Mouse (Mus musculus): ENCODE measurements around the gene Mprip. TPM values are rescaled to one million over a fixed set of nuclear protein-coding genes. Genes with fewer than 3 reads are reported as not detected.
A peak's percentile ranks its signal among the peaks of the same experiment; 100 is the strongest.

Gene Mprip
- polyA plus RNA-seq, 1 experiment from 2014 or later, result 51.1 TPM

GRCm38 (mm10) chr11:59656016-59656415 is 5.1 kb upstream of the Mprip start:
- 53% methylated on average over 7 of the region's 7 CpGs for WGBS
- no peak for DNase-seq (ENCODE audit: low spot score)
- no peak overlapping the region for H3K4me3 ChIP-seq (ENCODE audit: low read depth, low read length)
- no peak for ATAC-seq (ENCODE audit: low FRiP score, low TSS enrichment)
- no peaks in the 10 kb centered on the region for H3K27me3 ChIP-seq (ENCODE audit: control insufficient read depth, insufficient read depth, low read length)
- H3K36me3 ChIP-seq (ENCODE audit: control insufficient read depth, insufficient read depth, low read length), result no peaks in the 10 kb centered on the region
- peak overlapping the region; percentile 69; the same call in 1 of the 2 replicates for H3K27ac ChIP-seq (replicated peaks)
- TF ChIP-seq CTCF (IDR thresholded peaks at IDR 0.05; ENCODE audit: low read depth) (no peak), EP300 (optimal IDR thresholded peaks at IDR 0.05) (no peak)
- no peak overlapping the region for H3K4me2 ChIP-seq (replicated peaks; ENCODE audit: low read depth)
- H3K4me1 ChIP-seq (replicated peaks; ENCODE audit: control insufficient read depth, insufficient read depth), result peaks cover 2% of the 10 kb centered on the region; the same call in 1 of the 2 replicates
- no peaks in the 10 kb centered on the region for H3K9me3 ChIP-seq (ENCODE audit: control insufficient read depth, low read length)
- H3K9ac ChIP-seq (ENCODE audit: low read length), result no peak overlapping the region

GRCm38 (mm10) chr11:59661601-59662248 is 620 bp downstream of the Mprip start:
- ATAC-seq (ENCODE audit: low FRiP score, low TSS enrichment), result no peak
- Histone ChIP-seq H3K9ac (ENCODE audit: low read length) (peak overlapping the region; percentile 93), H3K9me3 (ENCODE audit: control insufficient read depth, low read length) (no peaks in the 10 kb centered on the region), H3K4me1 (replicated peaks; ENCODE audit: control insufficient read depth, insufficient read depth) (peaks cover 7% of the 10 kb centered on the region), H3K36me3 (ENCODE audit: control insufficient read depth, insufficient read depth, low read length) (no peaks in the 10 kb centered on the region), H3K4me3 (ENCODE audit: low read depth, low read length) (peak overlapping the region; percentile 74), H3K27me3 (ENCODE audit: control insufficient read depth, insufficient read depth, low read length) (no peaks in the 10 kb centered on the region), H3K4me2 (replicated peaks; ENCODE audit: low read depth) (peak overlapping the region; percentile 64), H3K27ac (replicated peaks) (peak overlapping the region; percentile 98)
- DNase-seq (ENCODE audit: low spot score), result peak; percentile 38
- WGBS, result 3% methylated on average over 27 of the region's 28 CpGs
- TF ChIP-seq EP300 (optimal IDR thresholded peaks at IDR 0.05) (no peak), CTCF (IDR thresholded peaks at IDR 0.05; ENCODE audit: low read depth) (no peak)

GRCm38 (mm10) chr11:59662249-59662788 is 1.2 kb downstream of the Mprip start:
- TF ChIP-seq CTCF (IDR thresholded peaks at IDR 0.05; ENCODE audit: low read depth) (no peak), EP300 (optimal IDR thresholded peaks at IDR 0.05) (no peak)
- peak; percentile 98 for ATAC-seq (ENCODE audit: low FRiP score, low TSS enrichment)
- peak; percentile 99 for DNase-seq (ENCODE audit: low spot score)
- H3K36me3 ChIP-seq (ENCODE audit: control insufficient read depth, insufficient read depth, low read length), result no peaks in the 10 kb centered on the region
- peak overlapping the region; percentile 74 for H3K4me3 ChIP-seq (ENCODE audit: low read depth, low read length)
- peaks cover 5% of the 10 kb centered on the region for H3K4me1 ChIP-seq (replicated peaks; ENCODE audit: control insufficient read depth, insufficient read depth)
- no peaks in the 10 kb centered on the region for H3K9me3 ChIP-seq (ENCODE audit: control insufficient read depth, low read length)
- peak overlapping the region; percentile 93 for H3K9ac ChIP-seq (ENCODE audit: low read length)
- WGBS, result under 1% methylated on average over 63 of the region's 82 CpGs
- H3K27me3 ChIP-seq (ENCODE audit: control insufficient read depth, insufficient read depth, low read length), result no peaks in the 10 kb centered on the region
- peak overlapping the region; percentile 98 for H3K27ac ChIP-seq (replicated peaks)
- H3K4me2 ChIP-seq (replicated peaks; ENCODE audit: low read depth), result peak overlapping the region; percentile 81

GRCm38 (mm10) chr11:59662877-59663775 is 2.0 kb downstream of the Mprip start:
- peak; percentile 48 for DNase-seq (ENCODE audit: low spot score)
- ATAC-seq (ENCODE audit: low FRiP score, low TSS enrichment), result peak; percentile 4; the same call in 1 of the 2 replicates
- WGBS, result 3% methylated on average over 30 of the region's 30 CpGs

GRCm38 (mm10) chr11:59663776-59664320 is 2.7 kb downstream of the Mprip start:
- DNase-seq (ENCODE audit: low spot score) (no peak), ATAC-seq (ENCODE audit: low FRiP score, low TSS enrichment) (no peak)
- H3K4me2 ChIP-seq (replicated peaks; ENCODE audit: low read depth), result peak overlapping the region; percentile 81
- 9% methylated on average over 3 of the region's 3 CpGs for WGBS
- peak overlapping the region; percentile 93 for H3K9ac ChIP-seq (ENCODE audit: low read length)
- H3K36me3 ChIP-seq (ENCODE audit: control insufficient read depth, insufficient read depth, low read length), result no peaks in the 10 kb centered on the region
- peak overlapping the region; percentile 74 for H3K4me3 ChIP-seq (ENCODE audit: low read depth, low read length)
- no peaks in the 10 kb centered on the region for H3K9me3 ChIP-seq (ENCODE audit: control insufficient read depth, low read length)
- H3K27ac ChIP-seq (replicated peaks), result peak overlapping the region; percentile 98
- H3K4me1 ChIP-seq (replicated peaks; ENCODE audit: control insufficient read depth, insufficient read depth), result peaks cover 5% of the 10 kb centered on the region
- TF ChIP-seq CTCF (IDR thresholded peaks at IDR 0.05; ENCODE audit: low read depth), result peak; percentile 23
- no peak for TF ChIP-seq EP300 (optimal IDR thresholded peaks at IDR 0.05)
- no peaks in the 10 kb centered on the region for H3K27me3 ChIP-seq (ENCODE audit: control insufficient read depth, insufficient read depth, low read length)

More at GRCm38 (mm10) chr11:59662877-59663775, 2.0 kb downstream of the Mprip start:
- peak overlapping the region; percentile 74 for H3K4me3 ChIP-seq (ENCODE audit: low read depth, low read length)
- H3K9me3 ChIP-seq (ENCODE audit: control insufficient read depth, low read length), result no peaks in the 10 kb centered on the region
- H3K27ac ChIP-seq (replicated peaks), result peak overlapping the region; percentile 98
- TF ChIP-seq EP300 (optimal IDR thresholded peaks at IDR 0.05) (no peak), CTCF (IDR thresholded peaks at IDR 0.05; ENCODE audit: low read depth) (no peak)
- peak overlapping the region; percentile 81 for H3K4me2 ChIP-seq (replicated peaks; ENCODE audit: low read depth)
- H3K4me1 ChIP-seq (replicated peaks; ENCODE audit: control insufficient read depth, insufficient read depth), result peaks cover 5% of the 10 kb centered on the region
- H3K9ac ChIP-seq (ENCODE audit: low read length), result peak overlapping the region; percentile 93
- no peaks in the 10 kb centered on the region for H3K36me3 ChIP-seq (ENCODE audit: control insufficient read depth, insufficient read depth, low read length)
- no peaks in the 10 kb centered on the region for H3K27me3 ChIP-seq (ENCODE audit: control insufficient read depth, insufficient read depth, low read length)

Data from stomach, postnatal 0 days (tissue).